Mouse (Mus musculus): ENCODE measurements around the gene Mrtfa.

DNA sequence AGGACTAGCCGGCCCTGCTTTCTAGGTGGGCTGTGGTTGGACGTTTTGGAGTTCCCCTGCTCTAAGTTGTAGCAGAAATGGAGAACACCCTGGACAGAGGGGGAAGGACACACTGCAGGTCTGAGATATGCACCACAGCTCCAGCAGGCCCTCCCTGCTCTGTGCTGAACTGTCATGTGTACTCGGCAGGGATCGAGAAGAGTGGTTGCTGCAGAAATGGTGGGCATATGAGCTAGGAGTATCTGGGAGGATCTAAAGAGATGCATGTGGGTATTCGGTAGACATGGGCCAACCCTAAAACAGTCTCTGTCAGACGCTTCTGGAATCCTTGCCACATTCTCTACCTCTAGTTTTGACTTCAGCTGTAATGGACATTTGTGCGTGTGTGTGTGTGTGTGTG, 40.8 kb upstream of the Mrtfa start:
- TF ChIP-seq POLR2A (IDR thresholded peaks at IDR 0.05; ENCODE audit: borderline replicate concordance, extremely low read depth, insufficient read depth, insufficient read length, poor library complexity, severe bottlenecking) = no peak
- TF ChIP-seq CTCF (IDR thresholded peaks at IDR 0.05; ENCODE audit: borderline replicate concordance, extremely low read depth, insufficient read depth, insufficient read length) = no peak
